Mouse (Mus musculus): ENCODE data around the gene Crisp4. TPM values are rescaled to one million over a fixed set of nuclear protein-coding genes. Genes with fewer than 3 reads are reported as not detected.

Gene Crisp4
- total RNA-seq (2021): not detected
- long read RNA-seq, experiment 1: 0 reads
- long read RNA-seq, experiment 2: 0 reads

DNA sequence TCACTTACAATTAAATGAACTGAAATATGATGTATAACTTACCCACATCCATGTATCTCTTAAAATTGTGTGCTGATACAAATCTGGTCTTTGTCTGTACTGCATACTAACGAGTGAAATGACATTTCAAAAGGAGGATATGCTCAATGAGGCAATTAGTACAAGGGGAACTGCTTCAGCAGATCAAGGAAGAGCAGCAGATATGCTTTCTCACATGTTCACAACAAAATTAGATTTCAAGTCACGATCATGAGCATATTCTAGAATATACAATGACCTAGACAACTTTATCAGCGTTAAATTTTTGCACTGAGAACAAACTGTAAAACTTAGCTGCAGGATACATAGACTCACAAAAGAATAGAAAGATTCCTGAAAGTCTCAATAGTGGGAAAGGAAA, at the start of gene Crisp4:
TSS of gene Crisp4 (minus strand) at position 101 of the 400 bp plus-strand sequence.
- DNase-seq (ENCODE audit: low spot score in 2 of 2): no peak

DNA sequence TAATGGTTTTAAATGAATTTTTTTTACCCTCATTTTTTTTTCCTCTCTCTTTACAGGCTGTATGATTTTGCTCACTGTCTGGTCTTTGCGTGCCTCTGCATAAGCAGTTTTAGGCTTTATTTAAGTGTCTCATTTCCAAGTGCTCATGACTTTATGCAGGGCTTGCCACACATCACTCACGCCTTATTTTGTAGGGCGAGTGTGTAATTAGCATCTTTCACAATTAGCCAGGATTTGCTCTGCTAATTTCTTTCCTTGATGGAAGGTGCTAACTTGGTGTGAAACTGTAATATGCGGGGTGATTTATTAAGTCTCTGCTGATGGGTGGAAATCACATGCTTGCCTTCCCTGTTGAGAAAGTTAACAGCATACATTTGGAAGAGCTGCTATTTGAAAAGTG, 46.0 kb upstream of the Crisp4 start:
- DNase-seq (ENCODE audit: low spot score in 2 of 2): no peak

DNA sequence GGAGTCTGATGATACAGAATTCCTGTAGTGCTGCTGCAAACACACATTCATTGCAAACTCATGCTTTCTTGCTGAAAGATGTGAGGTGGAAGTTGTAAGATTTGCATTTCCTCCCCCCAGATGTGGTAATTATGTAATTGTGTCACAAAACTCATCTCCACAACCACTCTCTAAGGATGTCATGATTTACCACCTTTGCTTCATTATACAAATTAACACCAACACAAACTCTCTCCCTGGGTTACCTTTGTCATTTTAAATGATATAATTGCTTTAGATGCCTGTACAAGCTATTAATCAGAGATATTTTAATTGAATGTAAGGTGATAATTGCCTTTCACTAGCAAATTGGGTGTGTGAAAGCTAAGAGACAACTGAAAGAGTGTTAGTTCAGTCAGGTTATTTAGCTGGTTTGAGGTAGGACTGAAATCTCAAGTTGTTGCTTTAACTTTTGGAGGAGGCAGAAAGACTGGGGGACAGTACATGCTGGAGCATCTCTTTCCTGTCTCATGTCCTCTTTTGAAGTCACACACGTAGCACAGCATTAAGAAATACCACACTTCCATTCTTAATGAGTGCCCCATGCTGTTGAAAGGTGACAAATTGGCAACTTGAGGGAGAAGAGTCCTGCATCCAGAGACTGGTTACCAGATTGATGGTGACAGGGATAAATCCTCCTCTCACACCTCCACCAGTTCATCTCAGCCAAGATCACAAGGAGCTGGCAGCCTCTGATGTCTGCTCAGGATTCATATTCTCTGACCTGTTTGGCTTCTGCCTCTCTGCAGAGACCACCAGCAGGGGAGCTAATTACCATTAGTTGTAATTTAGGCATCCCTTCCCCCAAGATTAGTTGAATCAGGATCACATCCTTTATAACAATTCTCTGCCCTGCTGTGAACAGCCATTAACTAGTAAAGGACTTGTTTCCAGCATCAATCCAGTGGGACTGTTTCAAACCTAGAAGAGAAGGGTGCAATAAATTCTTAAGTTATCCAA, 45.3 kb upstream of the Crisp4 start:
- DNase-seq (ENCODE audit: low spot score in 2 of 2): no peak

DNA sequence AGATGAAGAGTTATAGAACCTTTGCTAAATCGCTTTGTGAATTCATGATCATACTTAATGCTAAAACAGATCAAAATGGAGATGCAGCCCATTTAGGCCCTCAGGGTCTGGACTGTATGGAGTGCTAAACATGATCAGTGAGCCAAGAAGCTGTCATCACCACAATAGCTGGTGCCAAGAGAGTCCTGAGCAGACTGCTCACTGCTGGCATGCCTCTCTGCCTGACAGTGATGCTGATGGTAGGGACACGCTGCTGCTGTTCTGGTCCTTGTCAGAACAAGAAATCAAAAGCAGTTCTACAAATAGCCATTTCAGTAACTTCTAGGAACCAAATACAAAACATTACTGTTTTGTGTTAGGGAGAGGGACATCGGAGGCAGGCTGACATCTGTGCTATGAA, 35.5 kb upstream of the Crisp4 start:
- no peak for DNase-seq (ENCODE audit: low spot score in 2 of 2)

DNA sequence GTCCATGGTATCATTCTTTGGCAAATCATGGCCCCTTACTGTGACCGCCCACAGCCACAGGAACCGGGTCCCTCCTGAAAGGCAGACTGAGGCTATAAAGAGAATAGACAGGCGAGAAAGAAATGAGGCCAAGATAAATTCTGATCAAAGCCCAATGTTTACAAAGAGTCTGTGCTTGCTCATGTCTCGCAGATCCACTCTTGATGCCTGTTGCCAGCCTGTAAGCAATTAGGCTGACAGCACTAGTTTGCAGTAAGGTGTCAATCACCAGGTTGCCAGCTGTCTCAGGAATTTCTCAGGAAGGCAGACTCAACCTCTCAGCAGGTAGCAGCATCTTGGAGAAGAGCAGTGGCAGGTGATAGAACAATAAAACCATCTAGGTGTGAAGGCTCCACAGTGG, 24.9 kb upstream of the Crisp4 start:
- no peak for DNase-seq (ENCODE audit: low spot score in 2 of 2)

DNA sequence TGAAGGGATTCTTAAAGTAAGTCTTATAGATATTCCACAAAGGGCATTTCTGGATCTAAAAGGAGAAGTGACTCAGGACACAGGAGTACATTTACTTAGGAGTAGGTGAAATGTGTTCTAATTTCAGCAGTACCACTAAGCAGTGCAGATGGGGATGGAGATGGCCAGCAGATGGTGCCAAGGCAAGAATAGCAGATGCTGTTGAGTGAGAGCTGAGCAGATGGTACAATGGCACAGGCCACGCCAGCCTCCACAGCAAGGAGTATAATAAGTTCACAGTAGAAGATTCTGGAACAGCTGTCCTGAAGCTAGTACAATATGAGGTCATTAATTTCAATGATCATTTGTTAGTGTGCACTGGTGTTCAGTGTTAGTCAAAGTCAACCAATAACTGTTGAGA, 22.6 kb upstream of the Crisp4 start:
- DNase-seq (ENCODE audit: low spot score in 2 of 2): no peak

DNA sequence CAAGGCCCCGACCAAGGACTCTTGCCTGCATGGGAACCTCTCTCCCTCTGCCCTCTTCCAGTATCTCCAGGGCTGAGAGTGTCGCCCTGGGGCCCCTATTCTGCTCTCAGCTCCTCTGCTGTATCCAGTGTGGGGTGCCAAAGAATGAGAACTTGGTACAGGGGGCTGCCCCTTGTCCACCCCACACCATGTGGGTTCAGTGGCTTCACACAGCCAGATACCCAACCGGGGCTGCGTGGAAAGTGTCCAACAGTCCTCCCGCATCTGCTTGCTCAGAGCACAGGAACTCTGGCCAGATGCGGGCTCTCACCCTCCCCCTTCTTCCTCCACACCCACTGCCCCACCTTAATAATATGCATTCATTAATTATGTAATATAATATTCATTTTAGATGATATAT, 13.4 kb upstream of the Crisp4 start:
- DNase-seq (ENCODE audit: low spot score in 2 of 2): no peak

DNA sequence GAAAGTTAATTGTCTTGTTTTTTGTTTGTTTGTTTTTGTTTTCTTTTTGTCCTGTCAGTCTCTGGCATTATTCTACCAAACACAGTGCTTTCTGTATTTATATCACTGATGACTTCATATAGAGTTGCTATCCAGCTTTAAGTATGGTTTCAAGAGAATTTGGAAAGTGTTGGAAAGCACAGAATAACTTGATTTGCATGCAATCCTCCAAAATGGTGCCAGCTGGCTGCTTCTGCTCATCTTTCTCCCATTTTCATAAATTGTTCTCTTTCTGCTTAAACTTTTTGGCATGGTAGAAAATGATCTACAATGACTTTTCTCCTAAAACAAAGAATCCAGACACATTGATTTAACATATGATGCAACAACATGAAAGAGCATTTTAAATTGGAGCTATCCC, 2.5 kb upstream of the Crisp4 start:
- no peak for DNase-seq (ENCODE audit: low spot score in 2 of 2)

DNA sequence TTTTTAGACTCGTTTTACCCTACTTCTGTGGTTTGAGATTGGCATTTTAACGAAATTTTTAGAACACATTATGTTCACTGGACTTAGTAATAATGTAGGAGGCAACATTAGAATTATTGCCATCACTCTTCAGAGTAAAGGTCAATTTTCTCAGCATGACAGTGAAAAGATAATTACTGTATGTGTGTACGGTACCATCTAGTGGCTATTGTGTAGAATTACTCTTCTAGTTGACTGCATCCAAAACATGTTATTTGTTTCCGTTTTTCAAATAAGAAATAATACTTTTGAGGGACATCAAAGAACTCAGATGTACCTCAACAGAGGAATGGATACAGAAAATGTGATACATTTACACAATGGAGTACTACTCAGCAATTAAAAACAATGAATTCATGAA, 14.0 kb downstream of the Crisp4 start:
- DNase-seq (ENCODE audit: low spot score in 2 of 2): no peak

DNA sequence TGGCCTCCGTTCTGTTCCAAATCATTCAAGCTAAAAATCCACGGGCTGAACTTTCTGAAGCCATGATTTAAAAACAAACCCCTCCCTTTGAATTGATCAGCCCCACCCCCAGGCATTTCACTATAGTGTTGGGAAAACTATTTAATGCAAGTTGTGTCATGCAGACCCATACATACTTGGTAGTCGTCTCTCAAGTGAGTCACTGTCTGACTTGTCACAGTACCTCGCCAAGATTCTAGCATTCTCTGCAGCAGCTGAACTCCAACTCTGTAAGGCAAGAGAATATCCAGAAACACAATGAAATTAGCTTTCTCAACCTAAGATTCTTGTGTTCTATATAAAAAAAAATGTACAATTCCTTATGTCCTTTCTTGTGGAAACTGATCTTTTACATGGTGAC, 15.7 kb downstream of the Crisp4 start:
- no peak for DNase-seq (ENCODE audit: low spot score in 2 of 2)

DNA sequence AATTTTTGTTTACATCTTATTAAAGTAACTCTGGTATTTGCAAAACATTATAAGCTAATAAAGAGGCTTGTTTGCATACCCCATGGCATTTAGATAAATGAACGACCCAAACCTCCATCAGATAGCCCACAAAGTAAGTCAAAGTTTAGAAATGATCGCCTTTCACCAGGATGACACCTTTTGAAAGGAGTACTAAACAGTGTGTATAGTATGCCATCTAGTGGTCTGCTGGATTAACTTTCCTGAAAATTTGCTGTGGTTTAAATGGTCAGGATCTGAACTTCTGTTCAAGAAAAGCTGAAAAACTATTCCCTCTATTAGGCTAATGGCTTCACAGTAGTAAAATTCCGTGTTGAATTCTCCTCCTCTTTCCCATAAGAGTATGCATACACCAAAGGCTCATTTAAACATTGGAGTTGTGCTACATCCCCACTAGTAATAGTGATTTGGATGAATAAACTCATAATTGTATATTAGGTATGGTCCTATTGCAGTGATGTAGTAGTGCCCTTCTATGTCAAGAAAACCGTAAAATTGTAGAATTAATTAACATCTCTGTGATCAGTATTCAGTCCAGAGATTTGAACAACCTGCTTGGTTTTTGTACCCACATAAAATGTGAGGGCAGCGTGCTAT, 38.9 kb downstream of the Crisp4 start:
- DNase-seq (ENCODE audit: low spot score in 2 of 2): no peak

DNA sequence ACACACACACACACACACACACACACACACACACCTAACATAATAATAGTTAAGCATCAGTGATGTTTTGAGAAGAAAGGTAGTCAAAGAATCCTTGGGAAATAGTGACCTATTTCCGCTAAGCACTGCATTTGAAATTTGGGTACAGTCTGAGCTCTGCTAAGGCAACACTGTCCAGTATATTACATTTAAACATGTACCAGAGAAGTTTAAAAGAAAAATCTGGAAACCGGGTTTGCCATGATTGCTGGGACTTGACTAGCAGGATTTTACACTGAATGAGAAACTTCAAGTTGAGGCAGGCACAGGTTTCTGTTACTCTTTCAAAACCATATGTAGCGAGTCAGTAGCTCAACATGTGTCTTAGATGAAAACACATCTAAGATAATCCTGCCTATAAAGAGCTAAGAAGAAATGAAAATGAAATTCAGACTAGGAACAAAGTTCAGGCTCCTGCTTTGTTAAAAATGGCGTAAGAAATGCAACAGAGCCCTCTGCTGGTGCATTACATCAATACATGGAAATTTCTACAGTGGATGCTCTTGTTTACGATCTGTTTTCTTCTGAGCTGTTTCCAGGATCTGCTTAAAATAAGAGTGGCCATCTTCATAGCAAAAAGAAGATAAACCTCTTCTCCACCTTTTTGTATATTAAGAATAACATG, 39.7 kb downstream of the Crisp4 start:
- no peak for DNase-seq (ENCODE audit: low spot score in 2 of 2)

DNA sequence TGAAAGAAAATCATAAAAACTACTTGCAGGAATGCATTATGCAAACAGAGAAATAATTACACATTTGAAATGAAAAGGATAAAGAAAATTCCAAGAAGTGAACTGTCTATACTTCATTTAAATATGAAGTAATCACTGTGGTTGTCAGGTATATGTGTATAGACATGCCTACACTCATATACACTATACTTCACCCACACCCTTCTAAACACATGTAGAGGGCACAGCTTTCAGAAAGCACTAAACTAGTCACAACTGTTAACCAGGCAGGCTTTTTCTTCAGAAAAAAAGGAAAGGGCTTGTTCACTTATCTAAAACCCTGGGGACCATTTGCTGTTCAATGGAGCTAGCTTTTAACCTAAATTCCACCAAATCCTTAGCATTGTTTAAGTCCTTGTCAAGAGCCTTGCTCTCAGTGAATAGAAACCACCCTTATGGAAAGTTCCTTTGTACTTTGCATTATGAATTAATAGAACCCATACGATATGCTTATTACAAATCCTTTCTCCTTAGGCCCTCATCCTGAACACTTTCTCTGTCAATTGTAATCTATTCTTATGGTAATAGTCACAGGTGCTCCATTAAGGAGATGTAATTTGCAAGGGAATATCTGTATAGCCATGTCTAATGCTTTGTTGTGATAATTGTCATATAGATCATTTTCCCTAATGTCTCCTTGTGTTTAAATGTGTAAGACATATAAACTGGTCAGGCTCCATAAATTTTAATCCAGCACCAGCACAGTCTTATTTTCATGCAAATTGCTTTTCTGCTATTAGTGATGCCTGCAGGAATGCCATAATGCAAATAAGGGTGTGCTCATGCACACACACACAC, 40.5 kb downstream of the Crisp4 start:
- no peak for DNase-seq (ENCODE audit: low spot score in 2 of 2)

Other genes starting within 250 kb of the Crisp4 start
- not detected for gene Defb18, start 91.5 kb upstream of the Crisp4 start, total RNA-seq (2021)
- not detected for gene Defb41, start 119.2 kb upstream of the Crisp4 start, total RNA-seq (2021)

All from adrenal gland, postnatal 4 days (tissue).